Comparison of ENCODE assay signal across 8 mouse cellular contexts in genomic region chr2:170450933-170451332, GRCm38 (mm10). TPM values are rescaled to one million over a fixed set of nuclear protein-coding genes. Genes with fewer than 3 reads are reported as not detected.
DNase-seq lines count a peak whose midpoint lies in the region; ATAC-seq and TF ChIP-seq lines count a peak whose summit lies in the region.

No protein-coding gene starts in this region.

- intact Hi-C loops in left cerebral cortex, adult 2 months (cut with DNase I), result loop anchor here (1.0 kb wide), 1 partner anchor 56 kb away; no protein-coding TSS in a partner anchor

- H3K4me3 ChIP-seq in left cerebral cortex, adult 2 months, result no peak overlapping the region

- DNase-seq in R1 (ENCODE audit: low read depth, low spot score), result peak; percentile 71
- DNase-seq in cerebellum, postnatal 14 days, result peak; percentile 83 to 85
- DNase-seq in gastrocnemius, adult 18-20 months (ENCODE audit: low spot score), result peak; percentile 70
- peak; percentile 82 for DNase-seq in hindlimb bud, embryonic 11.5 days (ENCODE audit: extremely low spot score, low read depth, low spot score)
- DNase-seq in left cerebral cortex, adult 2 months (ENCODE audit: extremely low spot score in 1 of 2, low spot score in 2 of 2), result peak; percentile 53 to 69
- peak; percentile 60 for DNase-seq in right cerebral cortex, postnatal 14 days
- peak; percentile 64 to 82 for DNase-seq in urinary bladder, postnatal 4 days (ENCODE audit: low spot score in 2 of 2)

- peak; percentile 73 for TF ChIP-seq CTCF in left cerebral cortex, adult 2 months (IDR thresholded peaks at IDR 0.05)

- no peak overlapping the region for H3K27ac ChIP-seq in left cerebral cortex, adult 2 months

- peak; percentile 96 for ATAC-seq in megakaryocyte progenitor cell, adult 5-6 weeks (replicated peaks; ENCODE audit: poor library complexity)

RNA-seq across cellular contexts. Expression of gene Bcas1, which starts 23.3 kb away (rescaled TPM):
- 1 to 10 TPM in 1 of 2 experiments, under 1 TPM in 1; 0.68 to 1.4 TPM for total RNA-seq in gastrocnemius, adult 18-20 months (2021)
- 10 to 100 TPM; 40.3 to 46.1 TPM for total RNA-seq in left cerebral cortex, adult 2 months (2021)
- 0.81 and 1.2 TPM in 2 replicates for total RNA-seq in megakaryocyte progenitor cell, adult 5-6 weeks (2015)
- total RNA-seq in megakaryocyte progenitor cell, adult 5-6 weeks (2017), result 1.1 and 1.9 TPM in 2 replicates

RNA-seq across cellular contexts. Expression of gene Pfdn4, which starts 45.3 kb away (rescaled TPM):
- total RNA-seq in gastrocnemius, adult 18-20 months (2021), result 10 to 100 TPM; 11.8 to 12.9 TPM
- 10 to 100 TPM; 30.5 to 31.7 TPM for total RNA-seq in left cerebral cortex, adult 2 months (2021)
- 56.2 and 65.0 TPM in 2 replicates for total RNA-seq in megakaryocyte progenitor cell, adult 5-6 weeks (2015)
- 78.6 and 104 TPM in 2 replicates for total RNA-seq in megakaryocyte progenitor cell, adult 5-6 weeks (2017)

RNA-seq across cellular contexts. Expression of gene Cyp24a1, which starts 46.0 kb away (rescaled TPM):
- not detected for total RNA-seq in gastrocnemius, adult 18-20 months (2021)
- not detected for total RNA-seq in left cerebral cortex, adult 2 months (2021)
- not detected in 2 replicates for total RNA-seq in megakaryocyte progenitor cell, adult 5-6 weeks (2015)
- total RNA-seq in megakaryocyte progenitor cell, adult 5-6 weeks (2017), result not detected in 2 replicates

Comparison
In these comparisons a context has a peak if more than half of its experiments do, and no peak if none do; other contexts are left out.
1. RNA of gene Bcas1, which starts 23.3 kb away (total RNA-seq): 40.3 to 46.1 TPM in left cerebral cortex, adult 2 months; 0.81 to 1.9 TPM in megakaryocyte progenitor cell, adult 5-6 weeks and 0.68 to 1.4 TPM in gastrocnemius, adult 18-20 months; every median in the first group is over 10 times any median in the second.
2. Peak in every context shown above with its lines, with median percentiles within 50 percentile points of each other: DNase-seq.